Mouse (Mus musculus) lung, postnatal 0 days (tissue): Measurements from ENCODE around the gene Ubash3b.

Experiments used
- CTCF ChIP-seq: IDR thresholded peaks from 2 replicates; pipeline ENCODE4 v1.5.1; 2016; ENCODE audit warnings: antibody characterized with exemption, mild to moderate bottlenecking
- EP300 ChIP-seq: IDR thresholded peaks from 2 replicates; pipeline ENCODE4 v1.6.1; 2016; ENCODE audit warnings: antibody characterized with exemption, mild to moderate bottlenecking, control low read depth

GRCm38 (mm10) chr9:41156006-41156719 is 5.3 kb downstream of the Ubash3b start:
- TF ChIP-seq CTCF (no peak), EP300 (no peak)
